Mouse (Mus musculus): ENCODE data around the gene Galnt16.

DNA sequence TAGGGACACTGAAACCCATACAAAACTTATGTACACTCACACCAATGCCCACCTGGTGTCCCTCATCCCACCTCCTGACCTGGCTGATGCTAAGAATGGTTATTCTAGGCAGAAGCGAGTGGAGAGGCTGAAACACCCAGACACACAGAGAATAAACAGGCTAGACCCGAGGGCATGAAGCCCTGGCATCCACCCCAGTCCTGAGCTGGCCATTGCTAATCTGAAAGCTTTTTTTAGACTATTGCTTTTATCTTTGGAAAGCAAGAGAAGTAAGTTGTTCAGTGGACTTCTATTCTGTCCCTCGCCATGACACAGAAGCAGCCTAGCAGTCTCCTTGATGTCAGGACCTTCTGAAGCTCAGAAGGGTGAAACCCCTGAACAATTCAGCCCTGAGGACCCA, 91.9 kb downstream of the Galnt16 start:
- TF ChIP-seq EP300 (IDR thresholded peaks at IDR 0.05; ENCODE audit: low read depth) (peak; percentile 26; the same call in 1 of the 2 replicates), CTCF (IDR thresholded peaks at IDR 0.05; ENCODE audit: low read depth) (no peak)

Data from heart, postnatal 0 days (tissue).